Mouse (Mus musculus): ENCODE data around the gene Kdm6b. TPM values are rescaled to one million over a fixed set of nuclear protein-coding genes. Genes with fewer than 3 reads are reported as not detected.

Kdm6b gene
- 10 to 100 TPM; 26.1 to 29.1 TPM for total RNA-seq (2021)

GRCm38 (mm10) chr11:69413221-69414181 is at the start of gene Kdm6b:
Gene Kdm6b, minus strand, starts transcription at chr11:69413675.
- intact Hi-C loops (cut with DNase I): loop anchor here (10.0 kb wide), 2 partner anchors 581 to 821 kb away; partner anchors contain the start of genes 0610010K14Rik, Gabarap, Gm21988 and Phf23
- DNase-seq: no peak

GRCm38 (mm10) chr11:69461568-69461967 is 48.1 kb upstream of the Kdm6b start:
- intact Hi-C loops (cut with DNase I): no loop called here
- DNase-seq: no peak

- intact Hi-C loops (cut with DNase I): no loop called here
- DNase-seq: no peak
Measured at GRCm38 (mm10) chr11:69459883-69460282, 46.4 kb upstream of the Kdm6b start.

- intact Hi-C loops (cut with DNase I): no loop called here
- DNase-seq: no peak
Measured at GRCm38 (mm10) chr11:69457006-69457579, 43.6 kb upstream of the Kdm6b start.

- peak; percentile 59 to 60 for DNase-seq
- intact Hi-C loops (cut with DNase I): loop anchor here (5.0 kb wide), 1 partner anchor 50 kb away; no protein-coding TSS in a partner anchor
Measured at GRCm38 (mm10) chr11:69452114-69452867, 38.8 kb upstream of the Kdm6b start.

GRCm38 (mm10) chr11:69447299-69447698 is 33.8 kb upstream of the Kdm6b start:
- intact Hi-C loops (cut with DNase I): no loop called here
- DNase-seq: no peak

GRCm38 (mm10) chr11:69443328-69443727 is 29.9 kb upstream of the Kdm6b start:
- intact Hi-C loops (cut with DNase I): no loop called here
- peak in 1 of 2 experiments; percentile 19 for DNase-seq

- intact Hi-C loops (cut with DNase I): no loop called here
- DNase-seq: no peak
Measured at GRCm38 (mm10) chr11:69437291-69437690, 23.8 kb upstream of the Kdm6b start.

GRCm38 (mm10) chr11:69433189-69433588 is 19.7 kb upstream of the Kdm6b start:
- no peak for DNase-seq
- intact Hi-C loops (cut with DNase I): loop anchor here (2.0 kb wide), 2 partner anchors 80 to 164 kb away; no protein-coding TSS in a partner anchor

GRCm38 (mm10) chr11:69432640-69432982 is 19.1 kb upstream of the Kdm6b start:
- intact Hi-C loops (cut with DNase I): loop anchor here (1.0 to 2.0 kb wide), 3 partner anchors 31 to 164 kb away; no protein-coding TSS in a partner anchor

GRCm38 (mm10) chr11:69431829-69432639 is 18.6 kb upstream of the Kdm6b start:
- DNase-seq: peak; percentile 55 to 66

More at GRCm38 (mm10) chr11:69432640-69432982, 19.1 kb upstream of the Kdm6b start:
- no peak for DNase-seq

GRCm38 (mm10) chr11:69430631-69431030 is 17.2 kb upstream of the Kdm6b start:
- intact Hi-C loops (cut with DNase I): no loop called here

More at GRCm38 (mm10) chr11:69431829-69432639, 18.6 kb upstream of the Kdm6b start:
- intact Hi-C loops (cut with DNase I): loop anchor here (1.0 to 2.0 kb wide), 3 partner anchors 31 to 163 kb away; no protein-coding TSS in a partner anchor

GRCm38 (mm10) chr11:69429313-69429712 is 15.8 kb upstream of the Kdm6b start:
- intact Hi-C loops (cut with DNase I): no loop called here
- peak in 1 of 2 experiments; percentile 53 for DNase-seq

More at GRCm38 (mm10) chr11:69430631-69431030, 17.2 kb upstream of the Kdm6b start:
- DNase-seq: no peak

GRCm38 (mm10) chr11:69428751-69429150 is 15.3 kb upstream of the Kdm6b start:
- DNase-seq: no peak
- intact Hi-C loops (cut with DNase I): no loop called here

- intact Hi-C loops (cut with DNase I): no loop called here
- DNase-seq: no peak
Measured at GRCm38 (mm10) chr11:69426246-69426645, 12.8 kb upstream of the Kdm6b start.

- intact Hi-C loops (cut with DNase I): no loop called here
- no peak for DNase-seq
Measured at GRCm38 (mm10) chr11:69423885-69424284, 10.4 kb upstream of the Kdm6b start.

- intact Hi-C loops (cut with DNase I): no loop called here
- no peak for DNase-seq
Measured at GRCm38 (mm10) chr11:69422842-69423241, 9.4 kb upstream of the Kdm6b start.

GRCm38 (mm10) chr11:69421131-69421977 is 7.9 kb upstream of the Kdm6b start:
- no peak for DNase-seq
- intact Hi-C loops (cut with DNase I): loop anchor here (2.0 kb wide), 1 partner anchor 57 kb away; no protein-coding TSS in a partner anchor
